Mouse (Mus musculus) NIH3T3 (cell line): ENCODE measurements around the gene Jmjd4.
A peak's percentile ranks its signal among the peaks of the same experiment; 100 is the strongest.

Source experiments
- DNase-seq: peaks from one replicate; pipeline ENCODE4 v3.0.0-alpha.2; 2012; ENCODE audit warnings: low read depth

Gene Jmjd4

DNA sequence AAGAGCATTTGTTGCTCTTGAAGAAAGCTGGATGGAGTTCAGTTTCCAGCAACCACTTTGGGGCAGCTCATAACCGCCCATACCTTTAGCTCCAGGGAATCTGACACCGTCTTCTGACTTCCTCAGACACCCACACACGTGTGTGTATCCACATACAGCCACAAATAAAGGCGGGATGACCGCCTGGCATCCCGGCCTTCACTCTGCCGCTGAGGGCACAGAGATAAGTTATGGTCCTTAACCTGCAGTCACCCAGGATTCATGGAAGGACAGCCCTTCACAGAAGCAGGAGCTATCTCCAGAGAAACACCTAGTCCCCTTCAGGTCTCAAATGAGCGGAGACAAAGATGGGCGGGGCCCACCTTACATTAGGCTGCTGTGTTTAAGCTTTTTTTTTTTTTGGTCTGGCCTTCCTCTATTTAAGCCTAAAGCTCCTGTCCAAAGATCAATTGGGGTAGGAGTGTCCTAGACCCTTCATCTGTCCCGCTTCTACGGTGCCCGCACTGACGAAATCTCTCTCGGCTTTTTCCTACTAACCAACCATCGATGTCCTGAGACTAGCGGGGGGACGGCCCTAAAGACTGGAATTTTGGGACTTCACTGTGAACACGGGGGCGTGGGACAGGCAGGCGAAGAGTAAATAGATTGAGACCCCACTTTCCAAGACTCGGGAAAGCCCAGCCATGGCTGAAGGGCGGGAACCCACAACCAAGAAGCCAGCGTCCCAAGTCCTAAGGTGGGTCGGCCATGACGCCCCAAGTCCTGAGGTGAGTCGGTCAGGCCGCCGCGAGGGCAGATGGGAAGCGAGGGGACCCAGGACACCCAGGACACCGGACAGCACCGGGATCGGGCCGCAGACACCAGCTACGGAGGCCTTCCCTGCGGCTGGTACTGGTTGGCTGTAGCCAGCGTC, 21.8 kb downstream of the Jmjd4 start:
- DNase-seq: peak; percentile 9

DNA sequence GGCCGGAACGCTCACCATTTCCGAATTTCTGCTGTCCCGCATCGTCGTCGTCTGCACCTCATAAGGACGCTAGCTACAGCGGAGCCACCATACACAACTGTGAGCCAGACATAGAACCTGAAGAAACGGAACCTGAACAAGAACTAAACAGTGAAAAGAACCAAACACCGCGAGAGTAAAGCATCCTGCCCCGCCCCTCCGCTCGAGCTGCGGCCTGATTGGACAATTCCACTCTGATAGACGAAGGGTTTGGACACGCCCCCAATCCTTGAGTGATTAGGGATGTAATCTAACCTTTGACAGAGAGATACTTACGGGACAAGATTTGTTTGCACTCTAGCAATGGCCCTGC, 22.5 kb downstream of the Jmjd4 start, which contains the start of gene Zfp867:
Gene Zfp867, minus strand, starts transcription at position 149 of the 352 bp plus-strand sequence.
- DNase-seq: peak; percentile 95

DNA sequence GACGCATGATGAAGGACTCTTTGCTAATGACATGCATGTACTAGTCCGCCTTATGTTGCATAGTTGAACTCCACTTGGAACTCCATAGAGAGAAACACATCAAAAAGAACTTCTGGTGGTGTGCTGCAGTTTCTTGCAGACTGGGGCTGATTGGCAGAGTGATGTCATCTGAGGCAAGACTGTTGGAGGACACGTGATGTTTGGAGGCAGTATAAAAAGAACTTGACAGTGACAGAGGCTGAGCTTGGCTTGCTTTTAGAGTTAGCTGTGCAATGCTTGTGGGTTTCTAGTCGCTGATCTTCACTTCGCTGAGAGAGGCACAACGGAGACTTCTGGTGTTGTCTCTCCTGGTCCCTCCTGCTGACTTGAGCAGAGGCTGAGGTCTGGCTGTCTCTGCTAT, 27.4 kb downstream of the Jmjd4 start:
- no peak for DNase-seq

DNA sequence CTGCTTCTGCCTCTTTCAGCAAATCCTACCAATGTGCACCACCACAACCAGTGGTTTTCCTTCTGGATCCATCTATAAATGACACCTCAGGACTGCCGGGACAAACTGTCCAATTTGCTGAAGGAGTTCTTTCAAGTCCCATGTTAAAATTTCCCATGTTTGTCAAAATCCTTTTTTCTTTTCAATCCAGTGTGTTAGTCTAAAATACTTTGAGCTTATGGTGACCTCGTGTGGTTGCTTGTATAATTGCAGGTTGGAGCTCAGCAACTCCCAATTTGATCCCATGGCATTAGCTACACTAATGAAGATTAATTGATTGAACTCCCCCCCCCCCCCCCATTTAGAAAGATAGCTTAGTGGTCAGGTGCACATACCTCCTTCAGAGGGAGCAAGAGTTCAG, 33.4 kb downstream of the Jmjd4 start:
- peak; percentile 87 for DNase-seq

DNA sequence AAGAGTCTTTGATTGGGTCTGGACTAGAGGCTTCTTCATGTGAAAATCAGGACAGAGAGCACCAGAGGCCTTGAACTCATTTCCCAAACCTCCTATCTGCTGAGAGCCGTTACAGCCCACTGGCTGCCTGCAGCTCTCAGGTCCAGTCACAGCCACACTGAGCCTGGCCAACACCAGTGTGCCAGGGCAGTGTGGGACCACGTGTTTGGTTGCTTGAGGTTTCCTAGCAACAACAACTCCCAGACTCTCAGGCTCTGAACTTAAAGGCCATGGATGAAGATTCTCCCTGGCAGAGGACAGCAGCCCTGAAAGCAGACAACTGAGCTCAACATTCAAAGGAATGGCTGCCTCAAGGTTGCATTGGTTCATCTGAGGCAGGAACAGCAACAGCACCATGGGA, 35.8 kb downstream of the Jmjd4 start:
- DNase-seq: no peak

DNA sequence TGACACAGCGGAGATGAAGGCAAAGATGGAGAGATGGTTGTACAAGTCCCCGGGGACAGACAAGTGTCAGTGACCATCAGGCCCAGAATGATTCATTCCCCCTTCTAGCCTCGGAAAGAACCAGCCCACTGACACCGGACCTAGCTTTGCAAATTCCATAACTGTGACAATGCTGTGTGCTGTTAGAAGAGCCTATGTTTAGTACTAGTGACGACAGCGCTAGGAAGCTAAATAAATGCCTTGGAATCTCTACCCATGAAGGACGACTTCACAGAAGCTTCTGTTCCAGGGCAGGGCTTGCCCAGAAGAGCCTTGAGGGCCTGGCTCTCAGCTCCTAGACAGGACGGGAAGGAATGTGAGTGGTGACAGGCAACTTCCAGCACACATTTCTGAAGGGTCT, 36.4 kb downstream of the Jmjd4 start:
- no peak for DNase-seq

DNA sequence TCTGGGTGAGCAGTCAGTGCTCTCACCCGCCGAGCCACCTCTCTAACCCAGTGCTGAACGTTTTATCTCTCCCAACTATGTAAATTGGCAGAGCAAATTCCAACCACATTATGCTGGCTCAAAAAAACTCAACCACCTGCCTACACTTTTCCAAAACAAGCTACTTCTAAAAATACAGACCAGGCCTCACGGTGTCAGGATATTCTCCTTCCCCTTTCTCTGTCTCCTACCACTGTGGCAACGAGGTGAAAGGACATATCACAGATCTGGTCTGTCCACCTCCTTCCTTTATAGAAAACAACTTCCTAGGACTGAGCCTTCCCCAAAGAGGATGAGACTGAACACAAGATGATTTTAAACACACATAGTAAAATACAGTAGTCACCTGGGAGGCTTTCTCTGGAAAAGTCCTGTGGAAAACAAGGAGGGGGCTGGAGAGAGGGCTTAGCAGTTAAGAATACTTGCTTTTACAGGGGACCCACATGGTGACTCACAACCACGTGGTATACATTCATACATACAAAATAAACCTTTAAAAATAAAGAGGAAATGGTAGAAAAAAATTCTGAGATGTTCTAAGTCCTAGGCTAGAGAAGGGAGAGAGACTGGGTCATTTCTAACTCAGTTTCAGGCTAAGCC, 46.9 kb downstream of the Jmjd4 start:
- DNase-seq: no peak

DNA sequence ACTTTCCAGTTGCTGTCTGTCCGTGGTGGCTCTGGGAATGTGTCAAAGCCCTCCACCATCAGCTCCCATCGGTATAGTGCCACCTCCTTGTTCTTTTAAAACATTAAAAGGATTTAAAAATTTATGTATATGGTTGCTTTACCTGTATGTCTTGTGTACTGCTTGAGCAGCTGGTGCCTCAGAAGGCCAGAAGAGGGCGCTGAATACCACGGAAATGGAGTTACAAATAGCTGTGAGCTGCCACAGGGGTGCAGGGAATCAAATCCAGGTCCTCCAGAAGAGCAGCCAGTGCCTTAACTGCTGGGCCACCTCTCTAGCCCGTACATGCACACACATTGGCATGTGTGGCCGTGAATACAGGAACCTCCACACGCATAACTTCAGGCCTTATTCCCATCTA, 47.9 kb downstream of the Jmjd4 start:
- DNase-seq: no peak

DNA sequence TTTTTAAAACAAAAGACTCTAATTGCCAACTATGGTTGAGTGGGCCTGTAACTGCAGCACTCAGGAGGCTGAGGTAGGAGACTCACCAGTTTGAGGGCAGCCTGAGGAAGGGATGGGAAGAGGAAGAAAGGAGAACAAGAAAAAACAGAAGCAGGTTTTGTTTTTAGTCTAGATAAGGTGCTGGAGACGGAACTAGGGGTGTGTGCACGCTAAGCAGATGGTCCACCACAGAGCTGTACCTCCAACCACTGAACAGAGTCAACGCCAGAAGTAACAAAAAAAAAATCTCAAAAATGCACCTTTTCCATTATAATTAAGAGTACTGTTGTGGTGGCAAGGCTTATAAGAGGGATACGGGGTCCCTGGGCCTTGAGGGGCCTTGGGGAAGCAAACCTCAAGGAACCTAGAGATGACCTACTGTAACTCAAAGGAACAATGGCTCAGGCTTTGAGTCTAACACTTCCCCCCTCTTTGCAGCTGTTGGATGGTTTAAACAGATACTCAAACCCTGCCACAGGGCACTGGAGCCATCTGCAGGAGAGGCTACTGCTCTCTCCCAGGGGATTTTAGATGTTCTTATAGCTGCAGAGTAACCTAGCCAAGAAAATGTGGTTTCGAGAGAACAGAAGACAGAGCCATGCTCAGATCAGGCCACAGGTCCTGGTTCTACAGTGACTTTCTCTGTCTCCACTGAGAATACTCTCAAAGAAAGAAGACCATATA, 52.3 kb downstream of the Jmjd4 start:
- no peak for DNase-seq

DNA sequence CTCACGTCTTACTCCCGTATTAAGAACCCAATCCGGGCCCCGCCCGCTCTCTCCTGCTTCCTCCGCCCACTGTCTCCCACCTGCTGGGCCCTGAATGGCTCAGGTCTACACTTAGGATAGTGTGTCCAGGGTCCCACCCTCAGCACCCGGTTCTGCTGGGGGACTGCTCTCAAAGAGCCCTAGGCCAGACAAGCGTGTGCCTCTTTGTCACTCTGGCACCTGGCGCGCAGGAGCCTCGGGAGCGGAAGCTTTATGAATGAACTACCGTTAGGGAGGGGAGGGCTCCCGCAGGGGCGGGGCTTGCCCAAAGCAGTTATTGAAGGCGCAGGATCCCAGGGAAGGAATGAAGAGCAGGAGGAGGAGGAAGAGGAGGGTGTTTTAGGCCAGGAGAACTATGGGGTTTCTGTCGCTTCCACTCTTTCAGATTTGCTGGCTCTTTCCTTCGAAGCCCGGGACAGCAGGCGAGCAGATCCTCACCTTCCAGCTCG, 55.5 kb downstream of the Jmjd4 start:
- DNase-seq: peak; percentile 74

DNA sequence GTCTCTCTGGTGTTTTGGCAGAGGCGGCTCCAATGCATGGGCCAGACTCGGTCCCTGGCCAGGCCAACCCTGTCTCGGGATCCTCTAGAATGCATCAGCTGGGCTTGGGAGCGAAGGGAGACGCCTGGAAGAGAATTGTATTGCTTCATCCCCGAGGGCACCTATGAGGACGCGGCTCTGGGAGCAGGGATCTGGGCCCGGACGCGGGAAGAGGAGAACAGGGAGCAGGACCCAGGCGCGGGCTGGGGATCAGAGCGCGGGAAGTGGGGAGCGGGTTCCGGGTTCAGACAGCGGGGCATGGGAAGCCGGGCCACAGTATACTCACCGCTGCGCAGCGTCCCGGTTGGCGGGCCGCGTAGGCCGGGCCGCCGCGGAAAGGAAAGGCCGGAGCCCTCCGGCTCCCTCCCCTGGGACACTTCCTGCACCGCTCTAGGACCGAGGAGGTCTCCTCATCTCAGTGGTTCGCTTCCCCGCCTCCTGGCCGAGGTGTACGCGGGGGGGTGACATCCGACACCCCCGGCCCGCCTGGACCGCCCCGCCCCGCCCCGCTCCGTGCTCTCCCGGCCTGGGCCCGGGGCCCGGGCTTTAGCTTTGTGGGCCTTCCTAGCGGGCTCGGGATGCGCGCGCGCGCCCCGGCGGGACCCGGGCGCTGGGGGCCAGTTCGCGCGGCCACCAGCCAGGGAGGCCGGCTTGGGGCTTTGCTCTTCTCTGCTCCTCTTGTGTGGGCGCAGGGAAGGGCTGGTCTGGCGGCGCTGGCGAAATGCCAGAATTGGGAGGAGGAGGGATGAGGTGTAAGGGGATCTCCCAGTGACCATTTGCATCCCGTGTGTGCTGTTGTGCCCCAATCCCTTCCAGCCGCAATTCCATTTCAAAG, 56.2 kb downstream of the Jmjd4 start:
- DNase-seq: peak; percentile 97

DNA sequence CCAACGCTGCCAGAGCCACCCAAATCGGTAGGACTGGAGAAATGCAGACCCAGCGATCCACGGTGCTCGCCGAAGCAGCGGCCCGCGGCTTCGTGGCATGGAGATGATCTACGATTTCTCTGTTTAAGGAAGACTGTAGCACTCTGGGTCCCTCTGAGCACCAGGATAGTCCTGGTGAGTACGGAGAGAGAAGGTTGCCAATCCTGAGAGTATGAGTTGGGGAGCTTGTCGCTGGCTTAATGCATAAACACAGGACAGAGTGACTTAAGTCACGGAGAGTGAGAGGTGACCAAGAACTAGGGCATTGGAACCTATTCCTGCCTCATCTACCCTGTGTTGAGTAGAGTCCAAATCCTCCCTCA, 56.8 kb downstream of the Jmjd4 start:
- no peak for DNase-seq
